Mouse (Mus musculus) embryonic facial prominence, embryonic 13.5 days (tissue): ENCODE data around the gene Pcx. TPM values are rescaled to one million over a fixed set of nuclear protein-coding genes. Genes with fewer than 3 reads are reported as not detected.

Experiments used
- ATAC-seq: fragments of 200-750 bp; cut with Nextera tagmentation; 2 replicates; pipeline ENCODE4 v1.8.0; 2017; ENCODE audit warnings: low read depth; ENCODE audit not compliant: insufficient number of reproducible peaks, insufficient read depth, low FRiP score, low TSS enrichment
- H3K27ac ChIP-seq: fragments of 300-500 bp; sonication (generic); 2 replicates; pipeline ENCODE4 v1.5.1; 2015; ENCODE audit warnings: moderate library complexity, mild to moderate bottlenecking, inconsistent platforms
- H3K27me3 ChIP-seq: fragments of 300-500 bp; sonication (generic); 2 replicates; pipeline ENCODE4 v1.6.1; 2015; ENCODE audit warnings: mild to moderate bottlenecking, inconsistent platforms
- H3K36me3 ChIP-seq: fragments of 300-500 bp; sonication (generic); 2 replicates; pipeline ENCODE4 v1.6.1; 2015; ENCODE audit warnings: mild to moderate bottlenecking, inconsistent platforms
- H3K4me1 ChIP-seq: fragments of 300-500 bp; sonication (generic); 2 replicates; pipeline ENCODE4 v1.6.1; 2015; ENCODE audit warnings: inconsistent platforms
- H3K4me2 ChIP-seq: fragments of 300-500 bp; sonication (generic); 2 replicates; pipeline ENCODE4 v1.6.1; 2015; ENCODE audit warnings: moderate library complexity, mild to moderate bottlenecking, inconsistent platforms
- H3K4me3 ChIP-seq: fragments of 300-500 bp; sonication (generic); 2 replicates; pipeline ENCODE4 v1.5.1; 2015; ENCODE audit warnings: mild to moderate bottlenecking, inconsistent platforms
- H3K9ac ChIP-seq: fragments of 300-500 bp; sonication (generic); 2 replicates; pipeline ENCODE4 v1.6.1; 2015; ENCODE audit warnings: mild to moderate bottlenecking, inconsistent platforms
- H3K9me3 ChIP-seq: fragments of 300-500 bp; sonication (generic); 2 replicates; pipeline ENCODE4 v1.6.1; 2016; ENCODE audit warnings: inconsistent platforms
- WGBS: fragments of 180-500 bp; shearing (Covaris S2); methylation state at CpG from one replicate; pipeline ENCODE4 v1.1.7; 2015; ENCODE audit warnings: mixed read lengths; 5-methylcytosine and 5-hydroxymethylcytosine counted together
- polyA plus RNA-seq: library from polyadenylated mRNA; unstranded; fragments of >200 nt; fragmentation: Nextera tagmentation; extraction: Ambion mirVana; gene quantifications from 2 replicates; pipeline ENCODE4 v1.2.1, GENCODE M21; 2015

The Pcx gene
- polyA plus RNA-seq, 1 experiment from 2014 or later = 24.8 TPM

GRCm38 (mm10) chr19:4614305-4615150 lies 104.3 kb downstream of the Pcx start:
- Histone ChIP-seq H3K4me2 (peak overlapping the region; percentile 79), H3K9ac (peak overlapping the region; percentile 96), H3K36me3 (peaks cover 36% of the 10 kb centered on the region), H3K27me3 (no peaks in the 10 kb centered on the region), H3K9me3 (no peaks in the 10 kb centered on the region), H3K27ac (peak overlapping the region; percentile 93), H3K4me1 (peaks cover 38% of the 10 kb centered on the region), H3K4me3 (peak overlapping the region; percentile 93)
- WGBS = 25% methylated on average over 31 of the region's 49 CpGs
- ATAC-seq = no peak

- Histone ChIP-seq H3K9ac (peak within 1 kb of the TSS; percentile 96), H3K27me3 (no peaks in the 10 kb centered on the region), H3K4me2 (peak within 1 kb of the TSS; percentile 79), H3K4me1 (peaks cover 38% of the 10 kb centered on the region), H3K4me3 (peak within 1 kb of the TSS; percentile 93), H3K27ac (peak within 1 kb of the TSS; percentile 93), H3K36me3 (peaks cover 45% of the 10 kb centered on the region), H3K9me3 (no peaks in the 10 kb centered on the region)
- peak; percentile 88 for ATAC-seq
- WGBS = under 1% methylated on average over 79 of the region's 87 CpGs
Measured at GRCm38 (mm10) chr19:4615151-4616093, 105.2 kb downstream of the Pcx start, which contains the start of gene Lrfn4. Gene Lrfn4, minus strand, starts transcription at chr19:4615667.

GRCm38 (mm10) chr19:4616546-4616945 lies 106.3 kb downstream of the Pcx start:
- Histone ChIP-seq H3K27me3 (no peaks in the 10 kb centered on the region), H3K4me2 (peak overlapping the region; percentile 79), H3K4me1 (peaks cover 38% of the 10 kb centered on the region), H3K9ac (no peak overlapping the region), H3K36me3 (peaks cover 47% of the 10 kb centered on the region), H3K27ac (peak overlapping the region; percentile 93), H3K9me3 (no peaks in the 10 kb centered on the region), H3K4me3 (0 out of 2 replicates have a peak overlapping the region, but pooled peaks have one; percentile 93)
- WGBS = 38% methylated on average over 4 of the region's 4 CpGs
- no peak for ATAC-seq

GRCm38 (mm10) chr19:4618183-4618582 lies 107.9 kb downstream of the Pcx start:
- Histone ChIP-seq H3K36me3 (peaks cover 47% of the 10 kb centered on the region), H3K27me3 (no peaks in the 10 kb centered on the region), H3K4me2 (no peak overlapping the region), H3K4me3 (no peak overlapping the region), H3K27ac (no peak overlapping the region), H3K9ac (no peak overlapping the region), H3K9me3 (no peaks in the 10 kb centered on the region), H3K4me1 (peaks cover 26% of the 10 kb centered on the region)
- no peak for ATAC-seq
- WGBS = 33% methylated on average over 18 of the region's 18 CpGs

- peaks cover 47% of the 10 kb centered on the region for H3K36me3 ChIP-seq
- 72% methylated on average over 10 of the region's 10 CpGs for WGBS
- no peaks in the 10 kb centered on the region for H3K27me3 ChIP-seq
- no peak overlapping the region for H3K4me3 ChIP-seq
- no peaks in the 10 kb centered on the region for H3K9me3 ChIP-seq
- H3K27ac ChIP-seq = no peak overlapping the region
- H3K9ac ChIP-seq = 0 out of 2 replicates have a peak overlapping the region, but pooled peaks have one; percentile 36
- H3K4me2 ChIP-seq = no peak overlapping the region
- no peak for ATAC-seq
- peaks cover 16% of the 10 kb centered on the region for H3K4me1 ChIP-seq
Measured at GRCm38 (mm10) chr19:4619461-4619860, 109.2 kb downstream of the Pcx start.

- Histone ChIP-seq H3K9me3 (no peaks in the 10 kb centered on the region), H3K36me3 (peaks cover 47% of the 10 kb centered on the region), H3K4me3 (no peak overlapping the region), H3K9ac (no peak overlapping the region), H3K4me2 (no peak overlapping the region), H3K27me3 (no peaks in the 10 kb centered on the region), H3K27ac (no peak overlapping the region), H3K4me1 (peaks cover 19% of the 10 kb centered on the region)
- no peak for ATAC-seq
- 88% methylated on average over 7 of the region's 7 CpGs for WGBS
Measured at GRCm38 (mm10) chr19:4620721-4621120, 110.4 kb downstream of the Pcx start.

GRCm38 (mm10) chr19:4622780-4623179 lies 112.5 kb downstream of the Pcx start:
- Histone ChIP-seq H3K27me3 (no peaks in the 10 kb centered on the region), H3K9me3 (no peaks in the 10 kb centered on the region), H3K9ac (no peak overlapping the region), H3K36me3 (peaks cover 47% of the 10 kb centered on the region), H3K27ac (no peak overlapping the region), H3K4me1 (peaks cover 26% of the 10 kb centered on the region), H3K4me3 (no peak overlapping the region), H3K4me2 (no peak overlapping the region)
- WGBS = 87% methylated on average over 5 of the region's 5 CpGs
- no peak for ATAC-seq

GRCm38 (mm10) chr19:4623419-4623818 lies 113.1 kb downstream of the Pcx start:
- peaks cover 29% of the 10 kb centered on the region for H3K4me1 ChIP-seq
- ATAC-seq = no peak
- no peaks in the 10 kb centered on the region for H3K27me3 ChIP-seq
- H3K36me3 ChIP-seq = peaks cover 47% of the 10 kb centered on the region
- no peak overlapping the region for H3K4me2 ChIP-seq
- no peak overlapping the region for H3K9ac ChIP-seq
- WGBS = 91% methylated on average over 9 of the region's 9 CpGs
- H3K27ac ChIP-seq = no peak overlapping the region
- no peaks in the 10 kb centered on the region for H3K9me3 ChIP-seq
- H3K4me3 ChIP-seq = no peak overlapping the region

- H3K27me3 ChIP-seq = no peaks in the 10 kb centered on the region
- H3K4me2 ChIP-seq = no peak overlapping the region
- no peak overlapping the region for H3K27ac ChIP-seq
- peak overlapping the region; percentile 96; the same call in 1 of the 2 replicates for H3K4me3 ChIP-seq
- no peak for ATAC-seq
- 90% methylated on average over 12 of the region's 12 CpGs for WGBS
- no peak overlapping the region; the same call in 1 of the 2 replicates for H3K9ac ChIP-seq
- peaks cover 31% of the 10 kb centered on the region for H3K4me1 ChIP-seq
- no peaks in the 10 kb centered on the region for H3K9me3 ChIP-seq
- H3K36me3 ChIP-seq = peaks cover 47% of the 10 kb centered on the region
Measured at GRCm38 (mm10) chr19:4624006-4624405, 113.7 kb downstream of the Pcx start.

GRCm38 (mm10) chr19:4624406-4625178 lies 114.3 kb downstream of the Pcx start:
- no peaks in the 10 kb centered on the region for H3K27me3 ChIP-seq
- H3K4me2 ChIP-seq = peak overlapping the region; percentile 76
- H3K36me3 ChIP-seq = peaks cover 44% of the 10 kb centered on the region
- H3K9me3 ChIP-seq = no peaks in the 10 kb centered on the region
- H3K4me1 ChIP-seq = peaks cover 31% of the 10 kb centered on the region
- no peak for ATAC-seq
- H3K9ac ChIP-seq = peak overlapping the region; percentile 97
- peak overlapping the region; percentile 94 for H3K27ac ChIP-seq
- 30% methylated on average over 4 of the region's 4 CpGs for WGBS
- peak overlapping the region; percentile 96 for H3K4me3 ChIP-seq
